Mouse (Mus musculus) cortical plate, adult 2 months (tissue): Measurements from ENCODE around the gene Dbn1.

ENCODE experiments used
- CTCF ChIP-seq: fragments of 200-500 bp; IDR thresholded peaks from 2 replicates; pipeline ENCODE4 v1.5.1; 2011; ENCODE audit warnings: mild to moderate bottlenecking, control low read depth, low read length; ENCODE audit not compliant: insufficient read depth; ENCODE audit errors: extremely low read depth
- POLR2A ChIP-seq: fragments of 200-500 bp; IDR thresholded peaks from 2 replicates; pipeline ENCODE4 v1.6.1; 2011; ENCODE audit warnings: mild to moderate bottlenecking, low read length, control low read depth; ENCODE audit not compliant: insufficient read depth; ENCODE audit errors: extremely low read depth

- no peak for TF ChIP-seq CTCF
- TF ChIP-seq POLR2A = no peak
Observed at GRCm38 (mm10) chr13:55500575-55500974, 12.7 kb upstream of the Dbn1 start.
